Mouse (Mus musculus) kidney, adult 2 months (tissue): ENCODE data around the gene Trmt5. TPM values are rescaled to one million over a fixed set of nuclear protein-coding genes. Genes with fewer than 3 reads are reported as not detected.

Source experiments
- DNase-seq: peaks from one replicate; pipeline ENCODE4 v3.0.0; 2021
- H3K27ac ChIP-seq: fragments of 200-500 bp; 2 replicates; pipeline ENCODE4 v1.5.1; 2012; ENCODE audit warnings: low read depth, low read length, control low read depth, inconsistent platforms; ENCODE audit not compliant: insufficient read depth
- H3K27me3 ChIP-seq: fragments of 200-500 bp; replicated peaks from 2 replicates; pipeline ENCODE4 v1.6.1; 2012; ENCODE audit warnings: mild to moderate bottlenecking, moderate library complexity, low read length, inconsistent platforms; ENCODE audit not compliant: control insufficient read depth, insufficient read depth
- H3K36me3 ChIP-seq: fragments of 200-500 bp; 2 replicates; pipeline ENCODE4 v1.6.1; 2012; ENCODE audit warnings: mild to moderate bottlenecking, moderate library complexity, low read length, inconsistent platforms; ENCODE audit not compliant: control insufficient read depth, insufficient read depth
- H3K4me1 ChIP-seq: fragments of 200-500 bp; 2 replicates; pipeline ENCODE4 v1.6.1; 2011; ENCODE audit warnings: low read length; ENCODE audit not compliant: control insufficient read depth, insufficient read depth
- H3K4me3 ChIP-seq: fragments of 200-500 bp; 2 replicates; pipeline ENCODE4 v1.5.1; 2011; ENCODE audit warnings: mild to moderate bottlenecking, low read depth, low read length, control low read depth; ENCODE audit not compliant: insufficient read depth
- CTCF ChIP-seq: fragments of 200-500 bp; conservative IDR thresholded peaks from 2 replicates; pipeline ENCODE4 v1.5.1; 2011; ENCODE audit warnings: low read depth, mild to moderate bottlenecking, control low read depth, low read length, moderate library complexity, mixed read lengths; ENCODE audit not compliant: insufficient read depth, insufficient read length
- POLR2A ChIP-seq: fragments of 200-500 bp; IDR thresholded peaks from one replicate; pipeline ENCODE4 v1.6.1; 2011; ENCODE audit warnings: low read depth, low read length, control low read depth
- WGBS: fragments of 180-500 bp; shearing (Covaris S2); methylation state at CpG from one replicate; pipeline ENCODE4 v1.1.7; 2018; 5-methylcytosine and 5-hydroxymethylcytosine counted together
- polyA plus RNA-seq: library from polyadenylated mRNA; depleted of rRNA; stranded (reverse); fragments of >200 nt; gene quantifications from 2 replicates; pipeline ENCODE4 v1.2.3, GENCODE M21; 2012

Gene Trmt5
- polyA plus RNA-seq, 1 experiment, result 6.1 TPM

DNA sequence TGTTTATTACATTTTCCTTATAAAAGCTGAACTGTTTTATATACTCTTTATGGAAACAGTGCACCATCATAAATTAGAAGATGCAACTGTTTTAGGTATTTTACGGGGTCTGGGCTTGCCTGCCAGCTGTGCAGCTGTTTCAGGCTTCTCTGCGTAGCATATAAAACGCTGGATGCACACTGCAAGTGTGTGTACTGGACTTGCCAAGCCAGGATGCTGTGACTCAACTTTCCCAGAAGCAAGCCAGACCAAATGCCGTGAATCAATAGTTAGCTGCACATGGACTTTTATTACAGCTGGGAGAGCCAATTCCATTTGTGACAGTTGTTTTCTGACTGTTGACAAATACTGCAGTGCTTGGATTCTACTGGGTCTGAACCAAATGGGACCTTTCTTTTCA lies 16.6 kb downstream of the Trmt5 start:
- Histone ChIP-seq H3K4me1 (no peaks in the 10 kb centered on the region), H3K36me3 (no peaks in the 10 kb centered on the region), H3K4me3 (no peak overlapping the region), H3K27me3 (no peaks in the 10 kb centered on the region), H3K27ac (no peak overlapping the region)
- no peak for DNase-seq
- no peak for TF ChIP-seq POLR2A
- TF ChIP-seq CTCF, result no peak
- WGBS, result 80% methylated on average over 4 of the region's 4 CpGs

DNA sequence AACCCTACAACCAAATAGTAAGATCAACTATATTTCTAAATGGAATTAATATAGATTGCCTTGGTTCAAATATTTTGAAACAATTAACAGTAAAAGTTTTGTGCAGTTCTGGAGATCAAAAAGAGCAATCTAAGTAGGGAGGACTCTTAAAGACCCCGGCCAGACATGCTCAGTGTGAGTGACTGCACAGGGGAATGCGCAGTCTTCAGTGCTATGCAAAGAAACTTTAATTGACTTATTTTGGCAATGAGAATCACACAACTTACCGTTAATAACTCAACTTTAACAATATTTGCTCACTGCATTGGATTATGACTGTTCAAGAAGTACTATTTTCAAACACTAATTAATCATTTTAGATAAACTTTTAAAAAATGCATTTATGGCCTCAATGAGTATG lies 17.0 kb downstream of the Trmt5 start:
- WGBS, result 81% methylated on average over 3 of the region's 3 CpGs
- no peak overlapping the region for H3K27ac ChIP-seq
- no peak for DNase-seq
- H3K36me3 ChIP-seq, result no peaks in the 10 kb centered on the region
- no peak for TF ChIP-seq CTCF
- no peak for TF ChIP-seq POLR2A
- no peaks in the 10 kb centered on the region for H3K4me1 ChIP-seq
- no peak overlapping the region for H3K4me3 ChIP-seq
- H3K27me3 ChIP-seq, result no peaks in the 10 kb centered on the region

- Histone ChIP-seq H3K4me3 (no peak overlapping the region), H3K36me3 (no peaks in the 10 kb centered on the region), H3K27ac (no peak overlapping the region), H3K27me3 (no peaks in the 10 kb centered on the region), H3K4me1 (no peaks in the 10 kb centered on the region)
- WGBS, result 97% methylated on average over 1 of the region's 1 CpGs
- no peak for DNase-seq
- TF ChIP-seq POLR2A, result no peak
Observed at GRCm38 (mm10) chr12:73268497-73268896, 18.0 kb downstream of the Trmt5 start.

DNA sequence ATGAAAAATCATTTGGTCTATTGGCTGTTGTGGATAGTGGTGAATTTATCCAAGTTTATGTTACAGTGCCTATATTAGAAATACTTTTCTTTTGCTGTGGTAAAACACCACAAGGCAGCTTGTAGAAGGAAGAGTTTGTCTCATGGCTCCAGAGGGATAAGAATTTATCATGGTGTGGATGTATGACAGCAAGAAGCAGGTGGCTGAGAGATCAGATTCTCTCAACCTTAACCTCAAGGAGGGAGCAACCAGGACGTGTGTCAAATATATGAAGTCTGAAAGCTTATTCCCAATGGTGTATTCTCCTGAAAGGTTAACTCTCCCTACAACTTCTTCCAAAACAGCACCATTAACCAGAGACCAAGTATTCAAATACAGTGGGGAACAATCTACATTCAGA lies 19.9 kb downstream of the Trmt5 start:
- no peaks in the 10 kb centered on the region for H3K36me3 ChIP-seq
- DNase-seq, result no peak
- H3K27me3 ChIP-seq, result no peaks in the 10 kb centered on the region
- no peak overlapping the region for H3K4me3 ChIP-seq
- H3K27ac ChIP-seq, result no peak overlapping the region
- TF ChIP-seq POLR2A, result no peak
- TF ChIP-seq CTCF, result no peak
- WGBS, result 71% methylated on average over 1 of the region's 1 CpGs
- no peaks in the 10 kb centered on the region for H3K4me1 ChIP-seq

- H3K36me3 ChIP-seq, result no peaks in the 10 kb centered on the region
- H3K4me3 ChIP-seq, result no peak overlapping the region
- no peak for DNase-seq
- WGBS, result 82% methylated on average over 3 of the region's 3 CpGs
- H3K4me1 ChIP-seq, result no peaks in the 10 kb centered on the region
- H3K27me3 ChIP-seq, result no peaks in the 10 kb centered on the region
- no peak overlapping the region for H3K27ac ChIP-seq
- TF ChIP-seq CTCF (no peak), POLR2A (no peak)
Observed at GRCm38 (mm10) chr12:73265381-73265978, 21.0 kb downstream of the Trmt5 start.

GRCm38 (mm10) chr12:73260339-73260738 lies 26.2 kb downstream of the Trmt5 start:
- WGBS, result 96% methylated on average over 1 of the region's 1 CpGs
- Histone ChIP-seq H3K36me3 (no peaks in the 10 kb centered on the region), H3K4me3 (no peak overlapping the region), H3K27ac (no peak overlapping the region), H3K27me3 (no peaks in the 10 kb centered on the region), H3K4me1 (no peaks in the 10 kb centered on the region)
- no peak for DNase-seq
- TF ChIP-seq CTCF, result no peak
- TF ChIP-seq POLR2A, result no peak

DNA sequence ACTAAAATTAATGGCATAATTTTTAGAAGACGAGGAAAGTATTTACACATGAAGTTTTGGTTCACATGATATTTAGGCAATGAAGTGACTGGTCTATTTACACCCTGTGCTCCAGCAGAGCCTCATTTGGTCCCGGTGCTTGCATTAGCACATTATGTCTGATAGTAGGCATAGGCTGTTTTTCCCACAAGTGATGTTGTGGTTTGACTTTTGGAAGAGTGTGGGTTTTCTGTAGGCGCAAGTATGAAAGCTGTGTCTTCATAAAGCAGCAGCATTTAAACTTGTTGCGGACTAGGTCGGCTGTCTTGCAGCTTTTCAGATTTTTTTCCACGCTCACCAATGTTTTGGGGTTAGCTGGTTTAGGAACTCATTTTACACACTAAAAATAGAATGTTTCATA lies 27.2 kb downstream of the Trmt5 start:
- Histone ChIP-seq H3K4me1 (no peaks in the 10 kb centered on the region), H3K27me3 (no peaks in the 10 kb centered on the region), H3K27ac (no peak overlapping the region), H3K4me3 (no peak overlapping the region), H3K36me3 (no peaks in the 10 kb centered on the region)
- 96% methylated on average over 6 of the region's 6 CpGs for WGBS
- no peak for DNase-seq
- TF ChIP-seq CTCF (no peak), POLR2A (no peak)
